9 mouse cellular contexts compared by ENCODE assay signal in genomic region chr11:99307579-99307978, GRCm38 (mm10). TPM values are rescaled to one million over a fixed set of nuclear protein-coding genes. Genes with fewer than 3 reads are reported as not detected.
DNase-seq lines count a peak whose midpoint lies in the region; ATAC-seq and TF ChIP-seq lines count a peak whose summit lies in the region.
"Had no signal": no experiment of that assay in that cellular context is flagged by ENCODE, and none has a peak within 500 bp of the region (broad histone marks: within the 10 kb centered on the region; RNA-seq: fewer than 3 reads in every experiment).

No protein-coding gene starts in this region.

- peak; percentile 88 for TF ChIP-seq CTCF in heart, adult 2 months (IDR thresholded peaks at IDR 0.05)
- TF ChIP-seq CTCF in G1E (IDR thresholded peaks at IDR 0.05; ENCODE audit: low read depth, low read length) = peak; percentile 26; the same call in 1 of the 2 replicates
- TF ChIP-seq CTCF in gastrocnemius, adult 2 months (IDR thresholded peaks at IDR 0.05) = peak; percentile 82

- no peaks in the 10 kb centered on the region for H3K36me3 ChIP-seq in heart, adult 2 months (ENCODE audit: control insufficient read depth, insufficient read depth, low read length)
- H3K36me3 ChIP-seq in heart, embryonic 11.5 days (ENCODE audit: control insufficient read depth, insufficient read depth, low read length) = no peaks in the 10 kb centered on the region
- H3K36me3 ChIP-seq in G1E (replicated peaks) = no peaks in the 10 kb centered on the region

- WGBS in heart, adult 2 months = 28% methylated on average over 2 of the region's 2 CpGs
- WGBS in heart, embryonic 11.5 days (ENCODE audit: insufficient replicate concordance) = 32% methylated on average over 2 of the region's 2 CpGs

- H3K4me3 ChIP-seq in heart, adult 2 months = no peak overlapping the region
- H3K4me3 ChIP-seq in heart, embryonic 11.5 days (ENCODE audit: low read depth, low read length) = no peak overlapping the region
- no peak overlapping the region for H3K4me3 ChIP-seq in G1E (ENCODE audit: low read depth, low read length)
- no peak overlapping the region for H3K4me3 ChIP-seq in gastrocnemius, adult 2 months
- H3K4me3 ChIP-seq: megakaryocyte, embryonic 14.5 days had no signal

- H3K4me2 ChIP-seq in heart, embryonic 11.5 days = no peak overlapping the region

- no peaks in the 10 kb centered on the region for H3K9me3 ChIP-seq in heart, embryonic 11.5 days (replicated peaks; ENCODE audit: control insufficient read depth, low read length)
- no peaks in the 10 kb centered on the region for H3K9me3 ChIP-seq in G1E (replicated peaks)
- H3K9me3 ChIP-seq: megakaryocyte, embryonic 14.5 days had no signal

- H3K79me2 ChIP-seq in heart, adult 2 months (replicated peaks; ENCODE audit: control insufficient read depth, insufficient read depth, low read length) = no peaks in the 10 kb centered on the region

- H3K9ac ChIP-seq in heart, adult 2 months (ENCODE audit: low read depth, low read length) = no peak overlapping the region
- no peak overlapping the region for H3K9ac ChIP-seq in heart, embryonic 11.5 days (ENCODE audit: low read depth, low read length)

- no peak overlapping the region for H3K27ac ChIP-seq in heart, adult 2 months
- H3K27ac ChIP-seq in heart, embryonic 11.5 days (ENCODE audit: low read depth, low read length) = no peak overlapping the region
- H3K27ac ChIP-seq in gastrocnemius, adult 2 months = no peak overlapping the region

- intact Hi-C loops in heart, adult 2 months (cut with DNase I) = loop anchor here (2.0 kb wide), 1 partner anchor 119 kb away; no protein-coding TSS in a partner anchor
- intact Hi-C loops in gastrocnemius, adult 2 months (cut with DNase I) = no loop called here

- no peaks in the 10 kb centered on the region for H3K4me1 ChIP-seq in heart, adult 2 months (ENCODE audit: control insufficient read depth, insufficient read depth, low read length)
- no peaks in the 10 kb centered on the region for H3K4me1 ChIP-seq in heart, embryonic 11.5 days (ENCODE audit: control insufficient read depth, insufficient read depth, low read length)
- no peaks in the 10 kb centered on the region for H3K4me1 ChIP-seq in G1E (ENCODE audit: insufficient read depth, low read depth, low read length)
- H3K4me1 ChIP-seq: megakaryocyte, embryonic 14.5 days had no signal

- TF ChIP-seq EP300 in heart, adult 2 months (IDR thresholded peaks at IDR 0.05; ENCODE audit: insufficient read depth, low read depth, low read length) = no peak

- DNase-seq in heart, adult 2 months = peak; percentile 40 to 60
- DNase-seq in G1E (ENCODE audit: low spot score) = peak; percentile 6
- DNase-seq in cerebellum, adult 18-20 months = peak; percentile 79 to 80
- peak; percentile 58 for DNase-seq in gastrocnemius, adult 2 months
- peak; percentile 26 to 72 for DNase-seq in layer of hippocampus, adult 8-10 months (ENCODE audit: low spot score in 2 of 2)
- peak; percentile 25 to 69 for DNase-seq in lung, postnatal 4 days
- DNase-seq in spleen, postnatal 36 days (ENCODE audit: low spot score in 2 of 2) = peak; percentile 40 to 51

- H3K27me3 ChIP-seq in heart, adult 2 months (ENCODE audit: control insufficient read depth, insufficient read depth, low read length) = no peaks in the 10 kb centered on the region
- H3K27me3 ChIP-seq in heart, embryonic 11.5 days (ENCODE audit: control insufficient read depth, insufficient read depth, low read length) = no peaks in the 10 kb centered on the region
- H3K27me3 ChIP-seq in G1E (ENCODE audit: insufficient read depth, low read length) = no peaks in the 10 kb centered on the region

- TF ChIP-seq POLR2A in heart, adult 2 months (IDR thresholded peaks at IDR 0.05; ENCODE audit: insufficient read depth, low read depth, low read length) = no peak

- ATAC-seq in heart, embryonic 11.5 days (replicated peaks; ENCODE audit: insufficient number of reproducible peaks, low FRiP score, low TSS enrichment) = no peak
- no peak for ATAC-seq in G1E (ENCODE audit: extremely low read depth, insufficient number of reproducible peaks, low FRiP score, poor library complexity, severe bottlenecking)

RNA-seq across cellular contexts. Expression of gene Krt25, which starts 15.2 kb away (rescaled TPM):
- not detected for total RNA-seq in heart, adult 2 months (2021)
- not detected in 2 replicates for polyA plus RNA-seq in heart, adult 2 months (2012; rRNA removed)
- polyA plus RNA-seq in heart, embryonic 11.5 days (2014; fragmentation: Nextera tagmentation; extraction: Ambion mirVana) = not detected in 2 replicates
- total RNA-seq in G1E (2014; fragmentation: Nextera tagmentation) = not detected in 2 replicates
- not detected in 2 replicates for total RNA-seq in G1E (2017)
- not detected in 2 replicates for polyA plus RNA-seq in G1E (2012)
- not detected for total RNA-seq in gastrocnemius, adult 2 months (2021)
- total RNA-seq in layer of hippocampus, adult 8-10 months (2022) = not detected

RNA-seq across cellular contexts. Expression of gene Krt24, which starts 22.5 kb away (rescaled TPM):
- not detected for total RNA-seq in heart, adult 2 months (2021)
- not detected in 2 replicates for polyA plus RNA-seq in heart, adult 2 months (2012; rRNA removed)
- not detected in 2 replicates for polyA plus RNA-seq in heart, embryonic 11.5 days (2014; fragmentation: Nextera tagmentation; extraction: Ambion mirVana)
- total RNA-seq in G1E (2014; fragmentation: Nextera tagmentation) (not detected in 2 replicates), G1E (2017) (not detected in 2 replicates)
- not detected in 2 replicates for polyA plus RNA-seq in G1E (2012)
- total RNA-seq in gastrocnemius, adult 2 months (2021) = not detected
- total RNA-seq in layer of hippocampus, adult 8-10 months (2022) = not detected

RNA-seq across cellular contexts. Expression of gene Krt26, which starts 30.2 kb away (rescaled TPM):
- total RNA-seq in heart, adult 2 months (2021) = not detected
- polyA plus RNA-seq in heart, adult 2 months (2012; rRNA removed) = not detected in 2 replicates
- not detected in 2 replicates for polyA plus RNA-seq in heart, embryonic 11.5 days (2014; fragmentation: Nextera tagmentation; extraction: Ambion mirVana)
- not detected in 2 replicates for total RNA-seq in G1E (2014; fragmentation: Nextera tagmentation)
- 0.06 and 0.11 TPM in 2 replicates for total RNA-seq in G1E (2017)
- not detected in 2 replicates for polyA plus RNA-seq in G1E (2012)
- not detected for total RNA-seq in gastrocnemius, adult 2 months (2021)
- not detected for total RNA-seq in layer of hippocampus, adult 8-10 months (2022)

RNA-seq across cellular contexts. Expression of gene Krt27, which starts 43.3 kb away (rescaled TPM):
- not detected for total RNA-seq in heart, adult 2 months (2021)
- not detected in 2 replicates for polyA plus RNA-seq in heart, adult 2 months (2012; rRNA removed)
- not detected in 2 replicates for polyA plus RNA-seq in heart, embryonic 11.5 days (2014; fragmentation: Nextera tagmentation; extraction: Ambion mirVana)
- total RNA-seq in G1E (2014; fragmentation: Nextera tagmentation) = not detected in 2 replicates
- not detected in 2 replicates for total RNA-seq in G1E (2017)
- polyA plus RNA-seq in G1E (2012) = not detected in 2 replicates
- total RNA-seq in gastrocnemius, adult 2 months (2021) = not detected
- not detected for total RNA-seq in layer of hippocampus, adult 8-10 months (2022)

Comparison
In these comparisons a context has a peak if more than half of its experiments do, and no peak if none do; other contexts are left out.
1. DNase-seq: peak in every context shown above with its lines; median percentile 80 in cerebellum, adult 18-20 months; 58 in gastrocnemius, adult 2 months; 50 in heart, adult 2 months; 49 in layer of hippocampus, adult 8-10 months; 47 in lung, postnatal 4 days; 46 in spleen, postnatal 36 days; 6 in G1E.
2. CTCF ChIP-seq: peak in every context shown above with its lines; median percentile 88 in heart, adult 2 months; 82 in gastrocnemius, adult 2 months; 26 in G1E.